Mouse (Mus musculus) activated CD4-positive, CD25-positive, alpha-beta regulatory T cell, adult 4 months (primary cell): ENCODE measurements around the gene Mgrn1. TPM values are rescaled to one million over a fixed set of nuclear protein-coding genes. Genes with fewer than 3 reads are reported as not detected.

Experiments
- ATAC-seq: one replicate; pipeline ENCODE4 v1.8.0; 2017
- polyA plus RNA-seq, 2 experiments: library from polyadenylated mRNA; unstranded; fragments of 100-300 nt; shearing (Covaris generic); gene quantifications; one replicate each; pipeline ENCODE4 v1.2.1; 2017

Mgrn1 gene
- polyA plus RNA-seq, 2 experiments from 2014 or later, result 25.9 to 33.6 TPM

DNA sequence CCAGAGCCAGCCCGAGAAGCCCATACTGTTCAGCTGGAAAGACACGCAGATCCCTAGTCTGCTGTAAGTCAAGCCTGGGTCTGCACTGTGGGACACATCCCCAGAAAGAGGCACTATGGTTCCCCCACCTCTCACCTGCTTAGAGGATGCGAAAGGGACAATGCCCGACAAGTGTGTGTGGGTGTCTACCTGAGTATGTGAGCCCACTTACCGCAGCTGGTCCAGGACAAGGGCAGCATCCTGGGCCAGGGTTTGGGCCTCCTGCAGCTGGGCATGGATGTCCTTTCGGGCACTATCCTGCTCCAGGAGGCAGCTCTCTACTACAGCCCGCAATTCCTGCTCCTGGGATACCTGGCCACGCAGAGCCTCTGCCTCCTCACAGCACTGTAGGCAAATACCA, 56.8 kb downstream of the Mgrn1 start:
- ATAC-seq, result no peak

- ATAC-seq, result no peak
Observed at GRCm38 (mm10) chr16:4943431-4943830, 57.4 kb downstream of the Mgrn1 start.

GRCm38 (mm10) chr16:4945415-4945814, 59.4 kb downstream of the Mgrn1 start:
- no peak for ATAC-seq

- ATAC-seq, result no peak
Observed at GRCm38 (mm10) chr16:4946155-4946554, 60.1 kb downstream of the Mgrn1 start.

- no peak for ATAC-seq
Observed at GRCm38 (mm10) chr16:4947378-4947777, 61.3 kb downstream of the Mgrn1 start.

DNA sequence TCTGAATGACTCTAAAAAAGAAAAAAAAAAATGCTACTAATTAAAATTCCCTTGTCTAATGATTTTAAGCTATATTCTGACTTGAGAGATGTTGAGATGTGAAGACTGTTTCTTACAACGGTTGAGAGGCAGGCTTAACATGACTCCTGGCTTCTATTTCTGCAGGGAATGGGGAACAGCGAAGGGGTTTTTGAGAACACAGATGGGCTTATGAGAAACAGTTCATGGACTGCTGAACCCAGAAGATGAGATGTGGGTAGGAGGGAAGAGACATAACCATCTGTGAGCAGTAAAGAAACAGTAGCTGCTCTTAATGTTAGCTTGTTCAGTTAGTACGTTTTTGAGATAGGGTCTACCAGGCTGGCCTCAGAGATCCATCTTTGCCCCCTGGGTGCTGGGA, 70.6 kb downstream of the Mgrn1 start:
- no peak for ATAC-seq

GRCm38 (mm10) chr16:4957446-4957845, 71.4 kb downstream of the Mgrn1 start:
- ATAC-seq, result no peak

- ATAC-seq, result no peak
Observed at GRCm38 (mm10) chr16:4960260-4960659, 74.2 kb downstream of the Mgrn1 start.

DNA sequence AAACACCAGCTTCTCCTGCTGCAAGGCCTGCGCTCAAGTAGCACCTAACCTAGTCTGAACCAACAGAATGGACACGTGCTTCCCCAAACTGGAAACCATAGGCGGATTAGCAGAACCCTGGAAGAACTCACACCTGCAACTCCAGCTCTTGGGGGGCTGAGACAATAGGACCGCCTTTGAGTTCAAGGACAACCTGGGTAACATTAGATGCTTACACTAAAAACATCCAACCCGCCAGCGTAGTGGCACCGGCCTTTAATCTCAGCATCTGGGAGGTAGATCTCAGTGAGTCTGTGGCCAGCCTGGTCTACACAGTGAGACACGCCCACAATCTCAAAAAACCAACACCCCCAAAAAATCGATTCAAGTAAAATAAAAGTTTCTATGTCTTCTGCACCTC, 77.3 kb downstream of the Mgrn1 start:
- no peak for ATAC-seq

GRCm38 (mm10) chr16:4963797-4964709, 78.0 kb downstream of the Mgrn1 start, which contains the start of gene Anks3:
Gene Anks3, minus strand, starts transcription at chr16:4964205.
- ATAC-seq, result peak; percentile 94

- peak; percentile 8 for ATAC-seq
Observed at GRCm38 (mm10) chr16:4964731-4965391, 78.8 kb downstream of the Mgrn1 start.

GRCm38 (mm10) chr16:4965392-4966129, 79.5 kb downstream of the Mgrn1 start:
- no peak for ATAC-seq

GRCm38 (mm10) chr16:4968426-4968825, 82.4 kb downstream of the Mgrn1 start:
- ATAC-seq, result no peak

DNA sequence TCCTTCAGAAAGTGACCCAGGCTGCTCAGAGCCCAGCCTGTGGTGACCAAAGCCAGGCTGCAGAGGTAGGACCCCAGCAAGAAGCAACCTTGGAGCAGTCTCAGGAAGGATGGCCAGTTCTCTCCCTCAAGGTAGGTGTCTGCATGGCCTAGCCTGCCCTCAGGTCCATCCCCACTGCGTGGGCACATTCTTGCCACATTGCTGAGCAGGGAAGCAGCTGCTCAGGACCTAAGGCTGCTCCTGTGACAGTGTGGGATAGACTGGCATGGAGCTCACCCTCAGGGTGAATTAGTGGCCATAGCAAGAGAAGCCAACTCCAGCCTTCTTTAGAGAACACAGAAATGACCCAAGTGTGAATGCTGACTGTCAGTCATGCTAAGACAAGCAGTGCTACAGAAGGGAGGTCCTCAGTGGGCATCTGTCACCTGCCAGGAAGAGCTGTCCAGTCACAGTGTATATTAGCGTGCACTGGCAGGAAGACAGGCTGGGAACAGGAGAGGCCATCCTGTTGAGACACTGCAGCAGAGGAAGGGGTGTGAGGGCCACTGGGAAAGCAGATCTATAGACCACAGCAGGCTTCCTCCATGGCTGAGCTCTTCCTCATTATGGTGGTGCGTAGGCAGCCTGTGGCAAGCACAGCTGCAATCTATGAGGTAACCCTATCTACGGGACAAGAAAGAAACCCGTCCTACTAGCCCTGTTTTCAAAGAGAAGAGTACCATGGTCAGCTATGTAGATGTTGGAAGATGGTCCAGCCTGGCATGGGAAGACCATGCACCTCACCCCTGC, 83.2 kb downstream of the Mgrn1 start:
- ATAC-seq, result no peak

DNA sequence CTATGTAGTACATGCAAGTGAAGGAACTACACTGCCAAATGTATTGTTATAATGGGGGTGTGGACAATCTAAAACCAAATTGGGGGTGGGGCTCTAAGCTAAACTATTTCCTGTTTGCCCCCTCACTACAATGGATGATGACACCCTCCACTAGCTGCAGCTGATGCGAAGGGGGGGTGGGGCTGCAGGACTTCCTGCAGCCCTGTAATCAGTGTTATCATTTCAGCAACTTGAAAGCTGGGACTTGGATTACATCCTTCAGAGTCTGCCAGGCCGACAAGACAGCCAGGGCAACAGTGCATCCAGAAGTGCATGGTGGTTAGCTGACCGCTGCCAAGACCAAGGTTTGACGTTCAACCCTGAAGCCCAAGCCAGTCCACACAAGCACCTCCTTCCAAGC, 85.6 kb downstream of the Mgrn1 start:
- no peak for ATAC-seq

- no peak for ATAC-seq
Observed at GRCm38 (mm10) chr16:4974521-4974920, 88.5 kb downstream of the Mgrn1 start.

GRCm38 (mm10) chr16:4976180-4976579, 90.1 kb downstream of the Mgrn1 start:
- ATAC-seq, result no peak

GRCm38 (mm10) chr16:4978275-4979051, 92.4 kb downstream of the Mgrn1 start:
- ATAC-seq, result no peak

DNA sequence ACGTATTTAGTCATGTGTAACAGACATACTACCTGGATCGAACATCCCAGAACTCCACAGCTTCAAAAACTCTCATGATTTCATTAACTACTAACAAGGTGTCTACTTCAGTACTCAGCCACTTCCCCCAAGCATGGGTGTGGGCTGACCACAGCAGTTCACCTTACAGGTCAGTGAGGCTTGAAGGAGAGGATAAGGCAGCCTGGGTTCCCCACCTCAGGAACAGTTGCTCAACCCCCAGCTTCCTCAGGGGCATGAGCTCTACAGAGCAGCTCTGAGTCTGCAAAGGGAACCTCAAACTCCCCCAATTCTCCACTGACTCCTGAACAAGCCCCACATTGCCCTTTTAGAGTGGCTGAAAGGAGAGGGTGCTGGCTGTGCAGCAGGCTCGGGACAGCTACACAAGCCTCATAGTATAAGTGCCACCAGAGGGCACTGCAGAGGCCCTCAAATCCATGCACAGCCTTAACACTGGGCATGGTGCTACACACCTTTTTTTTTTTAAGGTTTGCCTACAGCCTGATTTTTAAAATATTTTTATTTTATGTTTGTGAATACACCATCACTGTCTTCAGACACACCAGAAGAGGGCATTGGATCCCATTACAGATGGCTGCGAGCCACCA, 93.8 kb downstream of the Mgrn1 start:
- peak; percentile 59 for ATAC-seq

DNA sequence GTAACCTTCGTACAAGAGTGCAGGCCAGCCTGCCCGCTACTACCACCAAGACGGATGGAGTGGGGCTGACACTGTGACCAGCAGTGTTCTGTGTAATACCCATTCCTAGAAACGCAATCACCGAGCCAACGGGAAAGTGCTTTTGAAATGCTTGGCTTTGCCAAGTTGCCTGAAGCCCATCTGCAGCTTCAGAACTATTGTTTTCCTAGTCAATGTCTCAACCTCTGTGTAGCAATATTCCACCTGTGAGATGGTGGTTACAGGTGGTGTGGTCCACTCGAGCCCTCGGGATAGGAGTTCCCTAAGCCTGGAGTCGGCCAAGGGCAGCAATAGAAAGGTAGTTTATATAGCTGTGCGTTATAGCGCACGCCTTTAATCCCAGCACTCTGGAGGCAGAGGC, 98.7 kb downstream of the Mgrn1 start:
- ATAC-seq, result no peak
